ENCODE assay signal across 8 mouse cellular contexts in genomic region chr3:152477796-152478527, GRCm38 (mm10).
A peak's percentile ranks its signal among the peaks of the same experiment; 100 is the strongest.
DNase-seq lines count a peak whose midpoint lies in the region; ATAC-seq and TF ChIP-seq lines count a peak whose summit lies in the region.

No protein-coding gene starts in this region.

- DNase-seq in ES-E14 (ENCODE audit: low read depth, low spot score) = no peak
- peak; percentile 68 for DNase-seq in c-Kit-positive CD71-positive TER-119-positive erythroid progenitor cells, embryonic 14.5 days (ENCODE audit: low spot score)
- DNase-seq in heart, postnatal 36 days = peak; percentile 64 to 71
- peak; percentile 75 for DNase-seq in layer of hippocampus, adult 11-12 months (ENCODE audit: low spot score)
- peak; percentile 42 to 61 for DNase-seq in thymus, postnatal 10 days (ENCODE audit: low spot score in 2 of 2)

- H3K4me3 ChIP-seq in ES-E14 (ENCODE audit: insufficient read depth in 1 of 2, low read depth in 1 of 2, low read length in 2 of 2, poor library complexity in 1 of 2, severe bottlenecking in 1 of 2) = peak overlapping the region; percentile 32 to 54
- peak overlapping the region; percentile 38 for H3K4me3 ChIP-seq in forebrain, embryonic 12.5 days (replicated peaks)
- H3K4me3 ChIP-seq in lung, embryonic 16.5 days (ENCODE audit: low read length) = peak overlapping the region; percentile 46
- H3K4me3 ChIP-seq in olfactory bulb, adult 2 months (ENCODE audit: insufficient read depth, low read depth, low read length) = peak overlapping the region; percentile 25

- peak; percentile 71 for ATAC-seq in forebrain, embryonic 12.5 days (ENCODE audit: low FRiP score)
- ATAC-seq in lung, embryonic 16.5 days (ENCODE audit: low read depth) = peak; percentile 74

- H3K9me3 ChIP-seq in ES-E14 (ENCODE audit: control insufficient read depth, insufficient read depth, low read depth, low read length) = no peaks in the 10 kb centered on the region
- no peaks in the 10 kb centered on the region for H3K9me3 ChIP-seq in forebrain, embryonic 12.5 days
- H3K9me3 ChIP-seq in lung, embryonic 16.5 days (ENCODE audit: control insufficient read depth, low read length) = no peaks in the 10 kb centered on the region

- H3K9ac ChIP-seq in ES-E14 (ENCODE audit: insufficient read depth, low read depth, low read length, poor library complexity, severe bottlenecking) = peak overlapping the region; percentile 48; the same call in 1 of the 2 replicates
- peak overlapping the region; percentile 33 for H3K9ac ChIP-seq in forebrain, embryonic 12.5 days
- peak overlapping the region; percentile 55 for H3K9ac ChIP-seq in lung, embryonic 16.5 days (ENCODE audit: low read length)

- WGBS in forebrain, embryonic 12.5 days = 3% methylated on average over 23 of the region's 23 CpGs
- WGBS in lung, embryonic 16.5 days = 3% methylated on average over 23 of the region's 23 CpGs
- WGBS in olfactory bulb, adult 2 months = 20% methylated on average over 23 of the region's 23 CpGs

- no peak for TF ChIP-seq POLR2A in olfactory bulb, adult 2 months (IDR thresholded peaks at IDR 0.05; ENCODE audit: insufficient read depth, low read depth, low read length)

- no peak overlapping the region for H3K27ac ChIP-seq in ES-E14 (ENCODE audit: insufficient read depth, low read depth, low read length, poor library complexity, severe bottlenecking)
- no peak overlapping the region for H3K27ac ChIP-seq in forebrain, embryonic 12.5 days
- H3K27ac ChIP-seq in lung, embryonic 16.5 days (ENCODE audit: low read length) = peak overlapping the region; percentile 51
- peak overlapping the region; percentile 2 for H3K27ac ChIP-seq in olfactory bulb, adult 2 months (ENCODE audit: insufficient read depth, low read depth, low read length)

- in situ Hi-C loops in ES-E14 (cut with MboI; ENCODE audit: low sequenced_read_pairs in 2 of 2, unreplicated experiment in 2 of 2) = no loop called here

- H3K27me3 ChIP-seq in forebrain, embryonic 12.5 days = no peaks in the 10 kb centered on the region; the same call in 1 of the 2 replicates
- no peaks in the 10 kb centered on the region for H3K27me3 ChIP-seq in lung, embryonic 16.5 days (ENCODE audit: control insufficient read depth, insufficient read depth, low read depth, low read length)

- intact Hi-C loops in heart, postnatal 36 days (cut with DNase I) = loop anchor here (1.0 to 5.0 kb wide), 2 partner anchors 81 to 234 kb away; partner anchors contain the start of gene Pigk

- H3K4me1 ChIP-seq in ES-E14 (ENCODE audit: control insufficient read depth in 2 of 2, insufficient read depth in 2 of 2, low read length in 2 of 2, poor library complexity in 1 of 2) = peaks cover 0 to 21% of the 10 kb centered on the region in 2 experiments; a peak in 3 of 4 replicates
- H3K4me1 ChIP-seq in forebrain, embryonic 12.5 days = peaks cover 15% of the 10 kb centered on the region
- H3K4me1 ChIP-seq in lung, embryonic 16.5 days (replicated peaks; ENCODE audit: control insufficient read depth, insufficient read depth, low read length) = peaks cover 14% of the 10 kb centered on the region
- H3K4me1 ChIP-seq in olfactory bulb, adult 2 months (ENCODE audit: control insufficient read depth, insufficient read depth, low read length) = peaks cover 11% of the 10 kb centered on the region

- H3K4me2 ChIP-seq in forebrain, embryonic 12.5 days = peak overlapping the region; percentile 62
- H3K4me2 ChIP-seq in lung, embryonic 16.5 days (ENCODE audit: low read depth, low read length) = peak overlapping the region; percentile 83

- no peaks in the 10 kb centered on the region for H3K36me3 ChIP-seq in ES-E14 (ENCODE audit: control insufficient read depth, insufficient read depth, low read length, poor library complexity, severe bottlenecking)
- no peaks in the 10 kb centered on the region for H3K36me3 ChIP-seq in forebrain, embryonic 12.5 days (replicated peaks)
- H3K36me3 ChIP-seq in lung, embryonic 16.5 days (ENCODE audit: control insufficient read depth, insufficient read depth, low read length) = no peaks in the 10 kb centered on the region

- peak; percentile 53; the same call in 1 of the 2 replicates for TF ChIP-seq CTCF in olfactory bulb, adult 2 months (IDR thresholded peaks at IDR 0.05; ENCODE audit: insufficient read depth, low read depth, low read length)

TF ChIP-seq in ES-E14, 5 proteins besides CTCF, POLR2A, EP300 and RAD21:
- TF ChIP-seq ZC3H11A (IDR thresholded peaks at IDR 0.05; ENCODE audit: borderline replicate concordance, low read depth, low read length) = peak; percentile 17; the same call in 1 of the 2 replicates
- no peak for TF ChIP-seq MAFK (IDR thresholded peaks at IDR 0.05; ENCODE audit: insufficient read depth, low read depth, low read length)
- TF ChIP-seq CHD2 (IDR thresholded peaks at IDR 0.05; ENCODE audit: low read depth, low read length) = no peak
- TF ChIP-seq ZNF384 (IDR thresholded peaks at IDR 0.05; ENCODE audit: low read depth, low read length) = no peak
- no peak for TF ChIP-seq HCFC1 (IDR thresholded peaks at IDR 0.05; ENCODE audit: borderline replicate concordance, insufficient read depth, low read length)
TF ChIP-seq in ES-E14: peak in this region for 1.

Comparison
In these comparisons a context has a peak if more than half of its experiments do, and no peak if none do; other contexts are left out.
1. H3K27ac ChIP-seq: peak in lung, embryonic 16.5 days (single experiment) and olfactory bulb, adult 2 months (single experiment); none in ES-E14 (single experiment) and forebrain, embryonic 12.5 days (single experiment).
2. Peak in every context shown above with its lines, with median percentiles within 50 percentile points of each other: H3K4me3 ChIP-seq and H3K9ac ChIP-seq.